Mouse (Mus musculus) c-Kit-negative CD71-positive TER-119-positive erythroid progenitor cells, embryonic 14.5 days (primary cell): ENCODE data around the gene Slc35b3.

Source experiments
- DNase-seq: peaks from one replicate; pipeline ENCODE4 v3.0.0-alpha.2; 2013; ENCODE audit warnings: low read depth, low spot score

The Slc35b3 gene

GRCm38 (mm10) chr13:38938433-38938832 is 22.2 kb downstream of the Slc35b3 start:
- no peak for DNase-seq

- no peak for DNase-seq
These were observed 23.7 kb downstream of the Slc35b3 start for GRCm38 (mm10) chr13:38936860-38937471.

- DNase-seq, result no peak
These were observed 24.7 kb downstream of the Slc35b3 start for GRCm38 (mm10) chr13:38935856-38936446.

GRCm38 (mm10) chr13:38929843-38930578 is 30.7 kb downstream of the Slc35b3 start:
- no peak for DNase-seq

GRCm38 (mm10) chr13:38922676-38923075 is 38.0 kb downstream of the Slc35b3 start:
- DNase-seq, result no peak

GRCm38 (mm10) chr13:38921306-38921705 is 39.4 kb downstream of the Slc35b3 start:
- DNase-seq, result no peak

GRCm38 (mm10) chr13:38918188-38918885 is 42.3 kb downstream of the Slc35b3 start:
- no peak for DNase-seq

GRCm38 (mm10) chr13:38917556-38917955 is 43.1 kb downstream of the Slc35b3 start:
- no peak for DNase-seq

GRCm38 (mm10) chr13:38914771-38915170 is 45.9 kb downstream of the Slc35b3 start:
- DNase-seq, result no peak

- no peak for DNase-seq
These were observed 68.3 kb downstream of the Slc35b3 start for GRCm38 (mm10) chr13:38892364-38892763.
